Comparison of ENCODE assay signal across 9 mouse cellular contexts in the genomic region with DNA sequence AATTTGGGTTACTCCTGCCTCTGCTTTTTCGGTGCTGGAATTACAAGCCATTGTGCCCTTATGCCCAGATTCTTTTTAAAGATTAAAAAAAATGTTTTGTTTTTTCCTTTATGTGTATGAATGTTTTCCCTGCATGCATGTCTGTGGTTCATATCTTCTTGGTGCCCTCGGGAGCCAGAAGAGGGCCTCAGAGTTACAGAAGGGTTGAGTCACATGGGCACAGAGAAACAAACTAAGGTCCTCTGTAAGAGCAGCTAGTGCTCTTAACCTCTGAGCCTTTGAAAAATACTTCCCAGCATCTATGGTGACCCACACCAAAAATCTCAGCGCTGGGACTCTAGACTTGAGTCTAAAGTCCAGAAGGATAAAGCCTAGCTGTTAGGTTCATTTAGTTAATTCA. TPM values are rescaled to one million over a fixed set of nuclear protein-coding genes. Genes with fewer than 3 reads are reported as not detected.
DNase-seq lines count a peak whose midpoint lies in the region; ATAC-seq lines count a peak whose summit lies in the region.
"Had no signal": no experiment of that assay in that cellular context is flagged by ENCODE, and none has a peak within 500 bp of the region (broad histone marks: within the 10 kb centered on the region; RNA-seq: fewer than 3 reads in every experiment).

No protein-coding gene starts in this region.

- H3K27me3 ChIP-seq in heart, embryonic 13.5 days (replicated peaks): no peaks in the 10 kb centered on the region
- H3K27me3 ChIP-seq in splenic B cell, adult 2 months (ENCODE audit: control insufficient read depth, insufficient read depth, low read length, poor library complexity, severe bottlenecking): no peaks in the 10 kb centered on the region
- H3K27me3 ChIP-seq: Patski had no signal

- H3K4me1 ChIP-seq in heart, embryonic 13.5 days: peaks cover 12% of the 10 kb centered on the region

- H3K36me3 ChIP-seq in heart, embryonic 13.5 days: peaks cover 28% of the 10 kb centered on the region
- 0 out of 2 replicates have a peak, but pooled peaks cover under 1% of the 10 kb centered on the region for H3K36me3 ChIP-seq in splenic B cell, adult 2 months (ENCODE audit: control insufficient read depth, insufficient read depth, low read length, poor library complexity, severe bottlenecking)

- peak overlapping the region; percentile 85 for H3K4me2 ChIP-seq in heart, embryonic 13.5 days

- 14% methylated on average over 3 of the region's 3 CpGs for WGBS in heart, embryonic 13.5 days

- peak; percentile 58 for DNase-seq in adrenal gland, postnatal 10 days
- DNase-seq in adrenal gland, postnatal 25 days: no peak
- peak; percentile 32 for DNase-seq in ES-CJ7 (ENCODE audit: low read depth, low spot score)
- peak; percentile 57 for DNase-seq in kidney, postnatal 10 days
- DNase-seq in lung, postnatal 4 days: peak; percentile 47 to 65
- DNase-seq in splenic B cell, adult 2 months (ENCODE audit: low read depth, low spot score): peak; percentile 71

- peak overlapping the region; percentile 71 for H3K4me3 ChIP-seq in heart, embryonic 13.5 days

- H3K9me3 ChIP-seq in heart, embryonic 13.5 days: peaks cover 3% of the 10 kb centered on the region; the same call in 1 of the 2 replicates

- H3K9ac ChIP-seq in heart, embryonic 13.5 days: peak overlapping the region; percentile 86

- H3K27ac ChIP-seq in heart, embryonic 13.5 days (replicated peaks): peak overlapping the region; percentile 87

- peak; percentile 63 for ATAC-seq in common myeloid progenitor, adult 5-6 weeks (replicated peaks; ENCODE audit: low read depth, poor library complexity, severe bottlenecking)
- ATAC-seq in heart, embryonic 13.5 days (ENCODE audit: extremely low read depth, insufficient number of reproducible peaks, low FRiP score, low TSS enrichment): no peak; the same call in 1 of the 2 replicates
- ATAC-seq: Patski had no signal

RNA-seq across cellular contexts. Expression of a gene that starts 0.6 kb away (rescaled TPM):
- total RNA-seq in adrenal gland, postnatal 10 days (2021): 10 to 100 TPM in 1 of 2 experiments, 1 to 10 TPM in 1; 9.7 to 13.4 TPM
- 11.6 and 12.9 TPM in 2 replicates for total RNA-seq in adrenal gland, postnatal 25 days (2021)
- 24.9 and 27.5 TPM in 2 replicates for total RNA-seq in common myeloid progenitor, adult 5-6 weeks (2017)
- 10.4 and 11.9 TPM in 2 replicates for polyA plus RNA-seq in heart, embryonic 13.5 days (2015; fragmentation: Nextera tagmentation; extraction: Ambion mirVana)

RNA-seq across cellular contexts. Expression of a gene that starts 26.1 kb away (rescaled TPM):
- total RNA-seq in adrenal gland, postnatal 10 days (2021): 1 to 10 TPM; 3.5 to 3.6 TPM
- total RNA-seq in adrenal gland, postnatal 25 days (2021): 3.4 and 4.9 TPM in 2 replicates
- total RNA-seq in common myeloid progenitor, adult 5-6 weeks (2017): 1.6 and 7.9 TPM in 2 replicates
- polyA plus RNA-seq in heart, embryonic 13.5 days (2015; fragmentation: Nextera tagmentation; extraction: Ambion mirVana): 13.7 and 13.8 TPM in 2 replicates
